Mouse (Mus musculus): ENCODE data around the gene Afm. TPM values are rescaled to one million over a fixed set of nuclear protein-coding genes. Genes with fewer than 3 reads are reported as not detected.
A peak's percentile ranks its signal among the peaks of the same experiment; 100 is the strongest.

Gene Afm
- polyA plus RNA-seq, 2 experiments = 11.1 to 16.8 TPM

DNA sequence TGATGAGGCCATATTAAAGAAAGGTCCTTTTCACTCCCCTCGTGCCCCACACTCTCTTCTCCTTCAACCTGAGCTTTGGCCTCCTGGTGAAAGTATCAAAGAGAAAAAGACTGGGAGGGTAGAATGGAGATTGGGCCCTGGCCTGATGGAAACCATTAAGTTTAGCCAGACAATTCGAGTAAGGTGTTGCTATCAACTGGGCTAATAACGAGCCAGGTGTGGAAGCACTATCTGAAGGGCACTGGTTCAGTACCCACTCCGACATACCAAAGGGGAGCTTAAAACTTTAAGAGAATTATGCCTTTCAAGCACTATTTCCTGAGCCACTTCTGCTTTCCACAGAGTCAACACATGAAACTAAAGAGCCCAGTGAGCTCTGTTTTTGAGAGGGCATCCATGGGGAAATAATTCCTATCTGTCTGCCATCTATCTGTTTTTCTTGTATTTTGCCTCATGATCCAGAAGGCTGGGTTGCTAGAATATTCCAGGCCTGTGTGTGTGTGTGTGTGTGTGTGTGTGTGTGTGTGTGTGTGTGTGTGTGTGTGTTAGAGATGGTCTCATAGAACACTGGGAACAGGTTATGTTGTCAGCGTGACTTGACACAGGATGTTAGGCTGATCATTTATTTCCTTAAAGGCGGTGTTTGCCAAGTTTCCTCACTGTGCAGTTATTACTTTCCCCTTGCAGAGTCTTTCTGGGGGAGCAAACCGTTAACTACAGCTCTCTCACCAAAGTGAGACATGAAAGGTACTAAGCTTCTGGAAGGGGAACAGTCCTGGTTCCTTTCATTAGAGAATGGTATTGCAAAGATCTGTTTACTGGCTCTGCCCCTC, 41.2 kb upstream of the Afm start:
- no peak overlapping the region for H3K4me3 ChIP-seq (ENCODE audit: insufficient read depth in 1 of 2, low read depth in 2 of 2, low read length in 2 of 2)
- no peaks in the 10 kb centered on the region for H3K27me3 ChIP-seq (ENCODE audit: control insufficient read depth, insufficient read depth, low read length)
- no peak overlapping the region for H3K4me2 ChIP-seq (ENCODE audit: low read depth)
- no peak overlapping the region for H3K27ac ChIP-seq
- no peaks in the 10 kb centered on the region for H3K9me3 ChIP-seq (ENCODE audit: control insufficient read depth, low read length)
- no peak overlapping the region for H3K9ac ChIP-seq (replicated peaks)
- H3K4me1 ChIP-seq (replicated peaks; ENCODE audit: control insufficient read depth in 2 of 2, insufficient read depth in 2 of 2, low read length in 1 of 2) = no peaks in the 10 kb centered on the region
- TF ChIP-seq EP300 (IDR thresholded peaks at IDR 0.05; ENCODE audit: low read depth) (no peak), CTCF (IDR thresholded peaks at IDR 0.05; ENCODE audit: low read depth) (no peak)
- WGBS (ENCODE audit: insufficient replicate concordance) = 39% methylated on average over 7 of the region's 7 CpGs
- DNase-seq (ENCODE audit: low read depth in 3 of 3, low spot score in 3 of 3) (no peak), ATAC-seq (ENCODE audit: insufficient read depth) (peak; percentile 32)
- H3K36me3 ChIP-seq (replicated peaks; ENCODE audit: control insufficient read depth, insufficient read depth, low read depth) = no peaks in the 10 kb centered on the region

DNA sequence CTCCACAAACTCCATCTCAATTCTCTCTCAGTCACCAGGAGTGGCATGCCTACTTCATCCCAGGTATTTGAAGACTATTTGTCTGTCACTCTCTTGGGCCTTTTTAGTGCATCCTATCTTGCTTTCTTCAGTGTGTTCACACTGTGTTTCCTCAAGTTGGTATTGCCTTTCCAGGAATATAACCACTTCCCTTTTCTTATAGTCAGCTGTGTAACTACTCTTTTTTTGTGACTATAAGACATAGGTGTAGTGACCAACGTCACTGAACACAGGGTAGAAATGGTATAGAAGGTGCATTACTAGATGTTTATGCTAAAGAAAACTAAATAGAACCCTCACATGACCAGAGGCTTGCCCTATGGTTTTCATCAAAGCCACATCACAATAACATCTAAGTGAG, 39.8 kb upstream of the Afm start:
- no peak for TF ChIP-seq EP300 (IDR thresholded peaks at IDR 0.05; ENCODE audit: low read depth)
- no peak for TF ChIP-seq CTCF (IDR thresholded peaks at IDR 0.05; ENCODE audit: low read depth)
- H3K9me3 ChIP-seq (ENCODE audit: control insufficient read depth, low read length) = no peaks in the 10 kb centered on the region

DNA sequence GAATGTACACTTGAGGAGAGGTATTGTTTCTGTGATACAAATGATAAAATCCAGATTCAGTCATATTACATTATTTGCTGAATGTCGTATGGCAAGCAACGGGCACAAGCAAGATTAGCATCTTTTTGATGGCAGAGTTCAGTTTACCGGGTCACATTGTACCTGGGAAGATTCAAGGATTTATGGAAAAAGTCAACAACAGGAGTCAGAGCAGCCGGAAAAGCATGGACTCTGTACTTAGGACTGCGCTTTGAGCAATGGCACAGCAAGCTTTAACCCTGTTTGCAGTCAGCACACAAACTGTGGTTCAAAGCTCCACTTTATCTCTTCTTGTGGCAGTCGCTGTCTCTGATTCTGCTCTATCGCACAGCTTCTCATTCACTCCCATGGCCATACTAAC, 33.1 kb upstream of the Afm start:
- H3K4me2 ChIP-seq (ENCODE audit: low read depth) = no peak overlapping the region
- H3K4me1 ChIP-seq (replicated peaks; ENCODE audit: control insufficient read depth in 2 of 2, insufficient read depth in 2 of 2, low read length in 1 of 2) = peaks cover 0 to 7% of the 10 kb centered on the region in 2 experiments; a peak in 2 of 4 replicates
- no peak for TF ChIP-seq CTCF (IDR thresholded peaks at IDR 0.05; ENCODE audit: low read depth)
- no peak for TF ChIP-seq EP300 (IDR thresholded peaks at IDR 0.05; ENCODE audit: low read depth)
- no peaks in the 10 kb centered on the region for H3K27me3 ChIP-seq (ENCODE audit: control insufficient read depth, insufficient read depth, low read length)
- no peaks in the 10 kb centered on the region for H3K9me3 ChIP-seq (ENCODE audit: control insufficient read depth, low read length)
- no peak overlapping the region for H3K27ac ChIP-seq
- H3K4me3 ChIP-seq (ENCODE audit: insufficient read depth in 1 of 2, low read depth in 2 of 2, low read length in 2 of 2) = no peak overlapping the region
- H3K9ac ChIP-seq (replicated peaks) = no peak overlapping the region
- 57% methylated on average over 7 of the region's 7 CpGs for WGBS (ENCODE audit: insufficient replicate concordance)
- ATAC-seq (ENCODE audit: insufficient read depth) (peak; percentile 34; the same call in 1 of the 2 replicates), DNase-seq (ENCODE audit: low read depth in 3 of 3, low spot score in 3 of 3) (no peak)
- no peaks in the 10 kb centered on the region for H3K36me3 ChIP-seq (replicated peaks; ENCODE audit: control insufficient read depth, insufficient read depth, low read depth)

More for the DNA sequence above, 39.8 kb upstream of the Afm start:
- H3K9ac ChIP-seq (replicated peaks) = no peak overlapping the region
- H3K27me3 ChIP-seq (ENCODE audit: control insufficient read depth, insufficient read depth, low read length) = no peaks in the 10 kb centered on the region
- no peak overlapping the region for H3K4me3 ChIP-seq (ENCODE audit: insufficient read depth in 1 of 2, low read depth in 2 of 2, low read length in 2 of 2)
- no peaks in the 10 kb centered on the region for H3K36me3 ChIP-seq (replicated peaks; ENCODE audit: control insufficient read depth, insufficient read depth, low read depth)
- DNase-seq (ENCODE audit: low read depth in 3 of 3, low spot score in 3 of 3) (no peak), ATAC-seq (ENCODE audit: insufficient read depth) (no peak)
- 18% methylated on average over 1 of the region's 1 CpGs for WGBS (ENCODE audit: insufficient replicate concordance)
- no peaks in the 10 kb centered on the region; a peak in 1 of 4 replicates for H3K4me1 ChIP-seq (replicated peaks; ENCODE audit: control insufficient read depth in 2 of 2, insufficient read depth in 2 of 2, low read length in 1 of 2)
- no peak overlapping the region for H3K4me2 ChIP-seq (ENCODE audit: low read depth)
- no peak overlapping the region for H3K27ac ChIP-seq

DNA sequence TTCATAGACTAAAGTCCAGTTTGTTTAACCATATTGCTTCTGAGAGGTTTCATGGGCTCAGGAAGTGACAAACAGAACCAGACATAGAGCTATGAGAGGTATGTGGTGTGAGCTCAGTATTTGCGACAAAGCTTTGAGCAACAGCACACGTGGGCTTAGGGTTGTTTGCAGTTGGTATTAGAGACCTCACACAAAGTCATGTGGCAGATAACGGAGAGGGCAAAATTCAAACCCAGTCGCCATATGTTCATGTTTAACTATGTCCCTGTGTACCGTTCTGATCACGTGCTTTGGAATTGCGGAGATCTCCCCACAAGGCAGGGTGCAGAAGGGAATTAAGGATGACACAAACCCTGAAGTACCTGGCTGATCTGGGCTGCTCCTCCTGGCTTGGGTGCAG, 30.4 kb upstream of the Afm start:
- no peak for DNase-seq (ENCODE audit: low read depth in 3 of 3, low spot score in 3 of 3)
- H3K9me3 ChIP-seq (ENCODE audit: control insufficient read depth, low read length) = no peaks in the 10 kb centered on the region
- no peak for TF ChIP-seq CTCF (IDR thresholded peaks at IDR 0.05; ENCODE audit: low read depth)
- 0 out of 2 replicates have a peak, but pooled peaks have one; percentile 25 for TF ChIP-seq EP300 (IDR thresholded peaks at IDR 0.05; ENCODE audit: low read depth)
- no peaks in the 10 kb centered on the region for H3K36me3 ChIP-seq (replicated peaks; ENCODE audit: control insufficient read depth, insufficient read depth, low read depth)
- no peak overlapping the region for H3K27ac ChIP-seq
- 71% methylated on average over 7 of the region's 7 CpGs for WGBS (ENCODE audit: insufficient replicate concordance)
- peak; percentile 67 for ATAC-seq (ENCODE audit: insufficient read depth)
- H3K9ac ChIP-seq (replicated peaks) = no peak overlapping the region
- H3K4me1 ChIP-seq (replicated peaks; ENCODE audit: control insufficient read depth in 2 of 2, insufficient read depth in 2 of 2, low read length in 1 of 2) = peaks cover 0 to 7% of the 10 kb centered on the region in 2 experiments; a peak in 2 of 4 replicates
- no peak overlapping the region for H3K4me3 ChIP-seq (ENCODE audit: insufficient read depth in 1 of 2, low read depth in 2 of 2, low read length in 2 of 2)
- no peaks in the 10 kb centered on the region for H3K27me3 ChIP-seq (ENCODE audit: control insufficient read depth, insufficient read depth, low read length)
- H3K4me2 ChIP-seq (ENCODE audit: low read depth) = no peak overlapping the region

DNA sequence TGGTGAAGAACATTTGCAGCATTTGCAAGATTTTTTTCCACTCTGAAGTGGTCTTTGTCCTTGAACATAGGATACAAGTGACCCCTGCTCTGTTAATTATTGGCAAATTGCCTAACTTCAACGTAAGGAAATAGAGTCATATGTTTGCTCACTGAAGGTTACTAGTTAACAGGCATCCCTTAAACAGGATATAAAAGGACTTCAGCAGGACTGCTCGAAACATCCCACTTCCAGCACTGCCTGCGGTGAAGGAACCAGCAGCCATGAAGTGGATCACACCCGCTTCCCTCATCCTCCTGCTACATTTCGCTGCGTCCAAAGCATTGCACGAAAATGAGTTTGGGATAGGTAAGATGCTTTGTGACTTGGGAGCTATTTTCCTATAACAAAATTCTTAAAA, 28.2 kb upstream of the Afm start, which contains the start of gene Afp:
Afp (plus strand) TSS at position 220 of the 400 bp plus-strand sequence.
- H3K36me3 ChIP-seq (replicated peaks; ENCODE audit: control insufficient read depth, insufficient read depth, low read depth) = no peaks in the 10 kb centered on the region
- H3K27ac ChIP-seq = peak within 1 kb of the TSS; percentile 20
- H3K9ac ChIP-seq (replicated peaks) = peak within 1 kb of the TSS; percentile 18; the same call in 1 of the 2 replicates
- 59% methylated on average over 7 of the region's 7 CpGs for WGBS (ENCODE audit: insufficient replicate concordance)
- peaks cover 0 to 5% of the 10 kb centered on the region in 2 experiments; a peak in 2 of 4 replicates for H3K4me1 ChIP-seq (replicated peaks; ENCODE audit: control insufficient read depth in 2 of 2, insufficient read depth in 2 of 2, low read length in 1 of 2)
- no peaks in the 10 kb centered on the region for H3K27me3 ChIP-seq (ENCODE audit: control insufficient read depth, insufficient read depth, low read length)
- DNase-seq (ENCODE audit: low read depth in 3 of 3, low spot score in 3 of 3) = no peak
- ATAC-seq (ENCODE audit: insufficient read depth) = no peak
- 0 out of 2 replicates have a peak within 1 kb of the TSS, but pooled peaks have one; percentile 6 for H3K4me2 ChIP-seq (ENCODE audit: low read depth)
- no peaks in the 10 kb centered on the region for H3K9me3 ChIP-seq (ENCODE audit: control insufficient read depth, low read length)
- TF ChIP-seq CTCF (IDR thresholded peaks at IDR 0.05; ENCODE audit: low read depth) (no peak), EP300 (IDR thresholded peaks at IDR 0.05; ENCODE audit: low read depth) (no peak)
- H3K4me3 ChIP-seq (ENCODE audit: insufficient read depth in 1 of 2, low read depth in 2 of 2, low read length in 2 of 2) = peak within 1 kb of the TSS; percentile 7 to 26
